Comparison of ENCODE assay signal across 12 mouse cellular contexts in the genomic region with DNA sequence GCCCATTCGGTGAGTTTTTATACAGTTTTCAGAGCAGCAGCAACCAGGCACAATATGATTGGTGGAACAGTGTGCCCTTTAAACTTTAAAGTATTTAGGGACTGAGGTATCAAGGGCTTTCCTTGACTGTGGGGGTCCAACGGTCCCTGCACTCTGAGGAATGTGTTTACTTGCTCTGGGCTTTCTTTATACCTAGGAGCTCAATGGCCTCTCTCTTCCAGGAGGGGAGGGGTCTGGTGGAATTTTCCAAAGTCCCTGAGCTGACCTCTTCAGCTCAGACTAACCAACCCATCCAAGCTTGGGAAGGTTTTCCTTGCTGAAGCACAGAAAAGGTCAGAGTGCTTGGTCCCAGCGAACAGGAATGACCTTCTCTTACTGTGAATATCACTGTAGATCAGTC. TPM values are rescaled to one million over a fixed set of nuclear protein-coding genes. Genes with fewer than 3 reads are reported as not detected.
A peak's percentile ranks its signal among the peaks of the same experiment; 100 is the strongest.
DNase-seq lines count a peak whose midpoint lies in the region; ATAC-seq and TF ChIP-seq lines count a peak whose summit lies in the region.
"Had no signal": no experiment of that assay in that cellular context is flagged by ENCODE, and none has a peak within 500 bp of the region (broad histone marks: within the 10 kb centered on the region; RNA-seq: fewer than 3 reads in every experiment).

No protein-coding gene starts in this region.

- no peak for ATAC-seq in heart, embryonic 11.5 days (replicated peaks; ENCODE audit: insufficient number of reproducible peaks, low FRiP score, low TSS enrichment)
- no peak for ATAC-seq in lung, postnatal 0 days
- ATAC-seq in megakaryocyte-erythroid progenitor cell, adult 5-6 weeks (replicated peaks; ENCODE audit: low FRiP score, low TSS enrichment, poor library complexity, severe bottlenecking) = no peak

- no peak overlapping the region for H3K4me3 ChIP-seq in heart, embryonic 11.5 days (ENCODE audit: low read depth, low read length)
- H3K4me3 ChIP-seq in E14TG2a.4 (replicated peaks; ENCODE audit: low read length) = peak overlapping the region; percentile 23; the same call in 1 of the 2 replicates
- H3K4me3 ChIP-seq in embryonic facial prominence, embryonic 10.5 days = no peak overlapping the region
- H3K4me3 ChIP-seq in lung, postnatal 0 days (ENCODE audit: low read depth, low read length) = no peak overlapping the region
- H3K4me3 ChIP-seq: heart, embryonic 15.5 days had no signal

- TF ChIP-seq CTCF in E14TG2a.4 (conservative IDR thresholded peaks at IDR 0.05; ENCODE audit: low read length) = no peak
- no peak for TF ChIP-seq CTCF in lung, postnatal 0 days (IDR thresholded peaks at IDR 0.05)

- H3K4me2 ChIP-seq in heart, embryonic 11.5 days = no peak overlapping the region; the same call in 1 of the 2 replicates
- no peak overlapping the region for H3K4me2 ChIP-seq in lung, postnatal 0 days (replicated peaks; ENCODE audit: low read depth, low read length)
- H3K4me2 ChIP-seq: heart, embryonic 15.5 days; liver, embryonic 11.5 days had no signal

- no peak for DNase-seq in heart, postnatal 36 days
- peak; percentile 52 for DNase-seq in embryonic facial prominence, embryonic 10.5 days (ENCODE audit: low spot score)
- DNase-seq in kidney, postnatal 10 days = peak; percentile 36
- DNase-seq in lung, postnatal 0 days (ENCODE audit: low spot score) = no peak
- DNase-seq in cerebellum, postnatal 14 days = no peak
- DNase-seq: cerebellum, postnatal 36 days; lung, postnatal 36 days had no signal

- TF ChIP-seq EP300 in lung, postnatal 0 days (IDR thresholded peaks at IDR 0.05) = no peak

- peaks cover 5% of the 10 kb centered on the region; the same call in 1 of the 2 replicates for H3K4me1 ChIP-seq in heart, embryonic 11.5 days (ENCODE audit: control insufficient read depth, insufficient read depth, low read length)
- H3K4me1 ChIP-seq in E14TG2a.4 (replicated peaks; ENCODE audit: low read depth, low read length) = peaks cover 63% of the 10 kb centered on the region
- peaks cover 42% of the 10 kb centered on the region for H3K4me1 ChIP-seq in embryonic facial prominence, embryonic 10.5 days
- no peaks in the 10 kb centered on the region for H3K4me1 ChIP-seq in lung, postnatal 0 days (ENCODE audit: insufficient read depth, low read depth, low read length)

- H3K9ac ChIP-seq in heart, embryonic 11.5 days (ENCODE audit: low read depth, low read length) = no peak overlapping the region
- no peak overlapping the region for H3K9ac ChIP-seq in lung, postnatal 0 days (replicated peaks; ENCODE audit: low read depth)
- H3K9ac ChIP-seq: heart, embryonic 15.5 days had no signal

- H3K36me3 ChIP-seq in heart, embryonic 11.5 days (ENCODE audit: control insufficient read depth, insufficient read depth, low read length) = no peaks in the 10 kb centered on the region
- H3K36me3 ChIP-seq in E14TG2a.4 (ENCODE audit: insufficient read depth, low read length) = no peaks in the 10 kb centered on the region
- no peaks in the 10 kb centered on the region for H3K36me3 ChIP-seq in embryonic facial prominence, embryonic 10.5 days (replicated peaks)
- H3K36me3 ChIP-seq in lung, postnatal 0 days (ENCODE audit: insufficient read depth, low read length) = no peaks in the 10 kb centered on the region
- H3K36me3 ChIP-seq: heart, embryonic 15.5 days had no signal

- no peaks in the 10 kb centered on the region for H3K27me3 ChIP-seq in heart, embryonic 11.5 days (ENCODE audit: control insufficient read depth, insufficient read depth, low read length)
- no peaks in the 10 kb centered on the region for H3K27me3 ChIP-seq in E14TG2a.4 (ENCODE audit: insufficient read depth, low read length)
- H3K27me3 ChIP-seq in embryonic facial prominence, embryonic 10.5 days (replicated peaks; ENCODE audit: low read depth, poor library complexity, severe bottlenecking) = no peaks in the 10 kb centered on the region
- H3K27me3 ChIP-seq in lung, postnatal 0 days (replicated peaks; ENCODE audit: insufficient read depth, low read length) = no peaks in the 10 kb centered on the region
- H3K27me3 ChIP-seq: heart, embryonic 15.5 days had no signal

- WGBS in heart, embryonic 11.5 days (ENCODE audit: insufficient replicate concordance) = 23% methylated on average over 3 of the region's 3 CpGs
- 11% methylated on average over 3 of the region's 3 CpGs for WGBS in embryonic facial prominence, embryonic 10.5 days
- WGBS in lung, postnatal 0 days = 28% methylated on average over 3 of the region's 3 CpGs

- peak overlapping the region; percentile 29; the same call in 1 of the 2 replicates for H3K27ac ChIP-seq in heart, embryonic 11.5 days (ENCODE audit: low read depth, low read length)
- peak overlapping the region; percentile 79 for H3K27ac ChIP-seq in embryonic facial prominence, embryonic 10.5 days (replicated peaks)
- H3K27ac ChIP-seq in lung, postnatal 0 days (ENCODE audit: low read length) = no peak overlapping the region
- H3K27ac ChIP-seq: heart, embryonic 15.5 days had no signal

- intact Hi-C loops in heart, postnatal 36 days (cut with DNase I) = no loop called here

- H3K9me3 ChIP-seq in heart, embryonic 11.5 days (replicated peaks; ENCODE audit: control insufficient read depth, low read length) = no peaks in the 10 kb centered on the region
- H3K9me3 ChIP-seq in E14TG2a.4 (ENCODE audit: low read length) = peaks cover 27% of the 10 kb centered on the region
- 0 out of 2 replicates have a peak, but pooled peaks cover 3% of the 10 kb centered on the region for H3K9me3 ChIP-seq in embryonic facial prominence, embryonic 10.5 days
- no peaks in the 10 kb centered on the region for H3K9me3 ChIP-seq in lung, postnatal 0 days (ENCODE audit: low read length)
- H3K9me3 ChIP-seq: heart, embryonic 15.5 days had no signal

RNA-seq across cellular contexts. Expression of a gene that starts 30.8 kb away (rescaled TPM):
- polyA plus RNA-seq in heart, embryonic 11.5 days (2014; fragmentation: Nextera tagmentation; extraction: Ambion mirVana) = 77.3 and 79.4 TPM in 2 replicates
- 10 to 100 TPM; 47.0 to 54.8 TPM for total RNA-seq in heart, postnatal 36 days (2021)
- polyA plus RNA-seq in embryonic facial prominence, embryonic 10.5 days (2016; fragmentation: Nextera tagmentation; extraction: Ambion mirVana) = 116 and 118 TPM in 2 replicates
- polyA plus RNA-seq in lung, postnatal 0 days (2015; fragmentation: Nextera tagmentation; extraction: Ambion mirVana) = 59.9 and 65.6 TPM in 2 replicates
- 96.8 and 113 TPM in 2 replicates for total RNA-seq in megakaryocyte-erythroid progenitor cell, adult 5-6 weeks (2014; fragmentation: Nextera tagmentation)
- 138 and 165 TPM in 2 replicates for total RNA-seq in megakaryocyte-erythroid progenitor cell, adult 5-6 weeks (2017)

Comparison
In these comparisons a context has a peak if more than half of its experiments do, and no peak if none do; other contexts are left out.
1. DNase-seq: peak in embryonic facial prominence, embryonic 10.5 days (single experiment) and kidney, postnatal 10 days (single experiment); none in heart, postnatal 36 days (0 of 2), lung, postnatal 0 days (single experiment) and cerebellum, postnatal 14 days (0 of 2).